Mouse (Mus musculus) splenic B cell, adult 2 months (primary cell): Measurements from ENCODE around the gene Usb1.
"Not testable (repeated sequence)": the region's sequence is repeated elsewhere in the genome, so short reads cannot be mapped to it uniquely, and the experiment has no call there.

Source experiments
- DNase-seq: peaks from one replicate; pipeline ENCODE4 v3.0.0-alpha.2; 2011; ENCODE audit warnings: low read depth, low spot score
- H3K27me3 ChIP-seq: 2 replicates; pipeline ENCODE4 v1.6.1; 2012; ENCODE audit warnings: mild to moderate bottlenecking, low read length, moderate library complexity, mixed read lengths; ENCODE audit not compliant: control insufficient read depth, poor library complexity, insufficient read depth, severe bottlenecking
- H3K36me3 ChIP-seq: 2 replicates; pipeline ENCODE4 v1.6.1; 2012; ENCODE audit warnings: mild to moderate bottlenecking, low read length, moderate library complexity, mixed read lengths; ENCODE audit not compliant: control insufficient read depth, poor library complexity, insufficient read depth, severe bottlenecking

Usb1 gene

DNA sequence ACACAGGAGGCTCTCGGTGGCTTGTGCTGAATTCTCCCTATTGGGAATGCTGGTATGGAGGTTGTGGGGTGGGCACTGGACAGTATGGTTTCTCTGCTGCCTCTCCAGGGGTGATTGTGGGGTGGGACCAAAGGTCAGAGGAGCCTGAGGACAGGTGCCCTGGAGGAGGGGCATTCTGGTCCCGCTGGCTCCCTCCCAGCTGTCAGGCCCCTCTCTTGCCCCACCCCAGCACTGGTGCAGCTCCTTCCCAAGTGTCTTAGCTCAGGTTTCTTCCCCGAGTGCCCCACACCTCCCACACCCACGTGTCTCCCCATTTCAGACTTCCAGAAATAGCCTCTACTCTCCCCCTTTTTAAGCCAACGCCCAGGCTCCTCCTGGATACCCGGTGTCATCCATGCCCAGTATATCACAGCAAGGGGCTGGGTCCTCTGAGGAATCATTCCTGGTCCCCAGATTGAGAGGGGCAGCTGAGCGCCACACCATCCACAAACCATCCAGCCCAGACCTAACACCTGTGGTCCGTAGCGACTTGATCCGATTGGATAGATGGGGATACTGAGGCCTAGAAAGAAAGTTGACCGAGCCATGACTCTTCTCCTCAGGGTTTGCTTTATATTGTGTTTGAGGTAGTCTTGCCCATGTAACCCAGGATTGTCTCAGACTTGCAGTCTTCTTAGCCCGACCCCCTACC lies 44.4 kb downstream of the Usb1 start:
- DNase-seq, result no peak
- no peaks in the 10 kb centered on the region for H3K27me3 ChIP-seq
- no peaks in the 10 kb centered on the region for H3K36me3 ChIP-seq

DNA sequence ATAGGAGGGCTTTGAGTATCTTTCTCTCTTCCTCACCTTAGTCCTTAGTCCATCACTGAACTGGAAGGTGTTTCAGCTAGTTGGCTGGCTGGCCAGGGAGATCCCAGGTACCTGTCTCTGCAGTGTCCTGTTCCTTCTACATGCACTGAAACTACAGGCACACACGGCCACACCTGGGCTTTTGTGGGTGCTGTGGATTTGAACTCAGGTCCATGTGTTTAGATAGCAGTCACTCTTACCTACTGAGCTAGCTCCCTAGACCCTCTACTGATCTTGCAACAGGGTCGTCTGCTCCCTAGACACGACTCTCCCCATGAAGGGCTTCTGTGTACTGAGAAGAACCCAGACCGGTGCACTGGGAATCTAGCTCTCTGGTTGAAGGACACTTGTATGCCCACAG lies 45.0 kb downstream of the Usb1 start:
- no peaks in the 10 kb centered on the region for H3K27me3 ChIP-seq
- no peak for DNase-seq
- H3K36me3 ChIP-seq, result no peaks in the 10 kb centered on the region

DNA sequence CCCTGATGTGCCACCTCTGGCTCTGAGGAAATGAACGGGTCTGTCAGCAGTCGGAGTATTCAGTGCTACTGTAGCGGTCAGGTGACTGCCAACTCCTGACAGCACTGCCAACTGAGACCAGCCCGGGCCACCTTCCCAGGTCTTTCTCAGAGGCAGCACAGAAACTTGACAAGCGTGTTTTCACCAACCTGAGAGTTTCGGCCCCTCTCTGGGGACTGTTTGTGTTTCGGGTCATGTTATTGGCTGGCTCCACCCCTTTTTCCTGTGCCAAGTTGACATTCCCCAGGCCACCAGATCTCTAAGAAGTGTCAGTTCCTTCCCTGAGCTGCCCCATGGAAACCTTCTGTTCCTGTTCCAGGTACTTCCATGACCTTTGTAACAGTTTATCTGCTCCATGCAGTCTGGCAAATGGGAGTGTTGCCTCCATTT lies 45.8 kb downstream of the Usb1 start:
- DNase-seq, result no peak
- H3K36me3 ChIP-seq, result no peaks in the 10 kb centered on the region
- H3K27me3 ChIP-seq, result no peaks in the 10 kb centered on the region

DNA sequence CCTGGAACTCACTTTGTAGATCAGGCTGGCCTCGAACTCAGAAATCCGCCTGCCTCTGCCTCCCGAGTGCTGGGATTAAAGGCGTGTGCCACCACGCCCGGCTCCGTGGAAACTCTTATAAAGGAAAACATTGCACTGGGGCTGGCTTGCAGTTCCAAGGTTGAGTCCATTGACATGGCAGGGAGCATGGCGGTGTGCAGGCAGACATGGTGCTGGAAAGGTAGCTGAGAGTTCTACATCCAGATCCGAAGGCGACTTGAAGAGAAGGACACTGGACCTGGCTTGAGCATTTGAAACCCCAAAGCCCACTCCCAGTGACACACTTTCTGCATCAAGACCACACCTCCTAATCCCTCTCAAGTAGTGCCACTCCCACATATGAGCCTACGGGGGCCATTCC lies 46.8 kb downstream of the Usb1 start:
- not testable (repeated sequence) for H3K36me3 ChIP-seq, DNase-seq, H3K27me3 ChIP-seq

DNA sequence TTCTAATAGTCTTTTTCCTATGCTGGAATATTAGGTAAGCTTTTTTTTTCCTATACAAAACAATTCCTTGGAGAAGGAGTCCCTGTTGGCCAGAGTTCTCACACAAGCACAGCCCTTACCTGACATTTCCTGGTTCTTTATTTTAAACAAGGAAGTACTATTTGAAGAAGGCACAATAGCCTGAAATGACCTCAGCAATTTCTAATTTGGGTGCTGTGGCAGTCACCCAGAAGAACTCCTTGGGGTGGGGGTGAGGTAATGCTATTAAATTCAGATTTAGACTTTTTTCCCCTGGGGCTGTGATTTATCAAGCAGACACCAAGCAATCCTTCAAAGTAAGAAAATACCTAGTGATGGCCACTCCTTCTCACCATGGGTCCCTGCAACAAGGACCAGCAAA lies 48.9 kb downstream of the Usb1 start:
- no peaks in the 10 kb centered on the region for H3K36me3 ChIP-seq
- DNase-seq, result peak; percentile 31
- no peaks in the 10 kb centered on the region for H3K27me3 ChIP-seq

DNA sequence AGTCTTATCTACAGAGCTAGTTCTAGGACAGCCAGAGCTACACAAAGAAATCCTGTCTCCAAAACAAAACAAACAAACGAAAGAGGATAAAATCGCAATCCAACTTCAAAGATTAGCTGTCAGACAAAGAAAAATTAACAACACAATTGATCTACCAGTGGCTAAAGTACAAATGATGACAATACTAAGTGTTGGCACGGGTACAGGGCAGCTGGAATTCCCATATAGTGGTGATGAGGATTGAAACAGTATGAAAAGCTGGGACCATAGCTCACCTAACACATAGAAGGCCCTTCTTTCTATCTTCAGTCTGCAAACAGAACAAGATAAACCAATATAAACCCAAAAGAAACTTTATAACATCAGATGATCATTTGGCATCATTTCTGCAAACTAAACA lies 49.5 kb downstream of the Usb1 start:
- Histone ChIP-seq H3K27me3 (no peaks in the 10 kb centered on the region), H3K36me3 (no peaks in the 10 kb centered on the region)
- DNase-seq, result no peak

DNA sequence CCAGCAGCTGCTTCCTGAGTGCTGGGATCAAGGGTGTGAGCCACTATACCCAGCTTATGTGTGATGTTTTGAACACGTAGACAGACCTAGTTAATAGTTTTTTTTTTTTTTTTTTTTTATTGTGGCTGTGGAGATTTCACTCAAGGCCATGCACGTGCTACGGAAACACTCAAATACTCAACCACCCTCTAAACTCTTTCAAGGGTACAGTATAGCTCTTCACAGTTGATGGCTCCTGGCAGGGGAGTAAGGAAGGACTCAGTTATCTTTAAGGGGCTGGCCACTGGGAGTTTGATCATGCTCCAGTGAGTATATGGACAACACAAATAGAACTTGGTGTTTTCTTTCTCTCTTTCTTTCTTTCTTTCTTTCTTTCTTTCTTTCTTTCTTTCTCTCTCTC lies 52.4 kb downstream of the Usb1 start:
- DNase-seq, result no peak
- H3K36me3 ChIP-seq, result no peaks in the 10 kb centered on the region
- H3K27me3 ChIP-seq, result no peaks in the 10 kb centered on the region

DNA sequence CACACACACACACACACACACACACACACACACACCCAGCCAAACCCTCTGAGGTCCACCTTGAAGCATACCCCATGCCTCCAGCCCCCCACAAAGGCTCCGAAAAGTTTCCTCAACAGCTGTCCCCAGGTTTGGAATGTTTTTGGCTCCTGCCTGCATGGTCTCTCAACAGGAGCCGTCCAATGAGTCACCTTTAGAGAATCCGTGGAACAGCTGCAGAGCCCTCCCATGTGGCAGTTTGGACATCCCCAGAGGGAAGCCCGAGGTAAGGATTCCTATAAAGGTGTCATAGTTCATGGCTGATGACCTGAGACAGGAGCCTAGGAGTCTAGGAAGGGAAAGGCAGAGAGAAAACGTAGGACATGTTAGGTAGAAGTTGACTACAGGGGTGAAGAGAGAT lies 54.0 kb downstream of the Usb1 start:
- no peak for DNase-seq
- H3K36me3 ChIP-seq, result no peaks in the 10 kb centered on the region
- H3K27me3 ChIP-seq, result no peaks in the 10 kb centered on the region

DNA sequence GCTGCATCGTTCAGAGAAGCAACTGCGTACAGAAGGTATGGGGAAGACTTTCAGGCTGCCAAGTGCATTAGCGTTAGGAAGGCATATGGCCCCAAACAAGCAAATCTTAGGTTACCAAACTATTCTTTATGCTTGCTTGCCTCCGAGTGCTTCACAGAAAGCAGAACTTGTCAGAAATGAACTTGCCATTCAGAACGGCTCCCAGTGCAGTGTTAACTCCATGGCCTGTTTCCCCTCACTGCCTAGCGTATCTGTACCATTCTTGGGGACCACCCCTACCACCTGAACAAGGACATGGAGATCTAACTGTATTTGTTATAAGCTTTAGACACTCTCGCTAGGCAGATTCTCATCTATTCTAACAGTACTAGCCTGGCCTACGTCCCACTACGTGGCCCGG lies 55.1 kb downstream of the Usb1 start:
- peak; percentile 14 for DNase-seq
- Histone ChIP-seq H3K27me3 (no peaks in the 10 kb centered on the region), H3K36me3 (no peaks in the 10 kb centered on the region)

DNA sequence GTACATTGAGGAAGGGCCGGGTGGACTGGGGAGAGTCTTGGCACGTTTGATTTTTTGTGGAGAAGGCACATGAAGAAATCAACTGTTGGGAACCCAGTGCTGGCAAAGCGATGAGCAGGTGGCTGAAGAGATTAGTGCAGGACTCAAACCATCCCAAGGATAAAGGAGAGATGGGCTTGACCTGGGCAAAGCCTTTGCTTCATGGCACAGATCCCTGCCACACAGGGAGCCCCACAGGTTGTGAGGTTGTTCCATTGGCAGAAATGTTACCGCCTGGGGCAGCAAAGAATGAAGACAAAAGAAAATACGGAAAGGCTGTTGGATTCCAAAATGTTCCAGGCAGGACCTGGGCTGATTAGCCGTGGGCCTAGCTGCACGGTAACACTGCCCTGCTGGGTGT lies 55.9 kb downstream of the Usb1 start:
- DNase-seq, result no peak
- H3K36me3 ChIP-seq, result no peaks in the 10 kb centered on the region
- no peaks in the 10 kb centered on the region for H3K27me3 ChIP-seq

DNA sequence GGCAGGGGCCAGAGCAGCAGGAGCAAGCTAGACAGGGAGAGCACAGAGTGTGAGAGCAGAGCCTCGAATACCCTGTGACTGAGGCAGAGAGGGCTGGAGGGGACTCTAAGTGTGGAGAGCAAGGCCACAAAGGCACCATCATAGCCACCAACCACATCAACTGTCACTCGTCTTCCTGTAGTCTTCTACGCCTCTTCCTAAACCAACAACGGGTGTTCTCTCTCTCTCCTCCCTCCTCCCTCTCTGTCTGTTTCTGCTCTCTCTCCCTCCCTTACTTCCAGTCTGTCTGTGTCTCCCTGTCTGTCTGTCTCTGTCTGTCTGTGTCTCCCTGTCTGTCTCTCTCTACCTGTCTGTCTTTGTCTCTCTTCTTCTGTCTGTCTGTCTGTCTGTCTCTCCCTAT lies 58.2 kb downstream of the Usb1 start:
- Histone ChIP-seq H3K36me3 (no peaks in the 10 kb centered on the region), H3K27me3 (no peaks in the 10 kb centered on the region)
- DNase-seq, result peak; percentile 15

DNA sequence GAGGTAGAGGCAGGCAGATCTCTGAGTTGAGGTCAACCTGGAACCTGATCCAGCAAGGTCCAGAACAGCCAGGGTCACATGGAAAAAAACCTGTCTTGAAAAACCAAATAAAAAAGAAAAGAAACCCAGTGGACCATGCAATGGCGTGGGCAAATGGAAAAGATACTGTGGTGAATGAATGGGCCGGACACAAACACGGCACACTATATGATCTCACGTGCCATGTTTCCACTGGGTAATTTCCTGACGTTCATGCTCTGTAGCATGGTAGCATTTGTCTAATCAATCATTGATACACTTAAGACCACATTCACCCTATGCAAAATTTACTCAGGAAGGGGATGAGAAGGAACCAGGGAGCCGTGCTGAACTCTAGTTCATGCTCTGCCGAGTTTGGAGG lies 59.0 kb downstream of the Usb1 start:
- no peaks in the 10 kb centered on the region for H3K27me3 ChIP-seq
- peak; percentile 79 for DNase-seq
- H3K36me3 ChIP-seq, result no peaks in the 10 kb centered on the region

DNA sequence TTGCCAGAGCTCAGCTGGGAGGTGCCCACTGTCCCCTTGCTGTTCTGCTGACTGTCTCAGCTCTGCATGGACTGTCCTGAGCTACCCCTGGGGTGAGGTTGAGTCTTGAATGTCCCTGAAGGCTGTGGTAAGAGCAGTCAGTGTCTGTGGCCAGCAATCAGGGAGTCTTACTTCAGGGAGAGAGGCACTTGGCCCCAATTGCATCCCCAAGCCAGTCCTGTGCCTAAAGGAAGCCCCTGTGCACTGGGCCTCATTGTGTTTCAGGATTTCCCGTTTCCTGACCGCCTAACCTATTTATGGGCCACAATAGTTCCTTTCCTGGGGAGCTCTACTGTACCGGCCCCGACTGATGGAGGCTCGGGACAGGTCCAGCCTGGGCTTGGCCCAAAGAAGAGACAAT lies 60.5 kb downstream of the Usb1 start:
- Histone ChIP-seq H3K27me3 (no peaks in the 10 kb centered on the region), H3K36me3 (no peaks in the 10 kb centered on the region)
- DNase-seq, result no peak

DNA sequence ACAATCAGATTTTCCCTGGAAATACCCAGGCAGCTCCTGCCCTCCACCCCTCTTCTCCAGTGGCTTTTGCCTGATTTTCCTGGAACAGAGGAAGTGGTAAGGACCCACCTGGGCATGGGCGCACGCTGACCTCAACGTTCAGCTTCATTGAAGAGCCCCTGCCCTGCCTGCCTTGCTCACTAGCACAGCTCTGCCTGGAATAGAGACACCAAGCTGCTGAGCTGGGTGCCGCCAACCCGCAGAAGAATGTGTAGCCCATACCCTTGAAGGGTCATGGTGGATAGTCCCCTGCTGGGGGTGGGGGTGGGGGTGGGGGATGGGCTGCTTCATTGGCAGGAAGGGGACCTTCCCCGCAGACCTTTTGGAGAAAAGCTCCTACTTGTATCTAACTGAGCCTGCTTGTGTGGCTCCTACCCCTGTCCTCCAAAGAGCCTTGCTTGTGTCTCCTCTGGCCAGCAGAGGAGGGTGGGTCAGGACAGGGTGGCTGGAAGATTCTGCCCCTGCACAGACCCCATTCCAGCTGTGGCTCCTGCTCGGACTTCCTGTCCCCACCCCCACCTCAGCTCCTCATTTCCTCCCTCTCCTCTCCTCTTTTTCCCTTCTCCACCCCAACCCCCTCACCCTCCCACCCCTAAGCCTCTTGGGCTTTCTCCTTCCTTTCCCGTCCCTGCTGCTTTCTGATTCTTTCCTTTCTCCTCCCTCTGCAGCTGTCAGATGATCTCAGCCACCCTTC lies 63.3 kb downstream of the Usb1 start:
- no peaks in the 10 kb centered on the region for H3K27me3 ChIP-seq
- H3K36me3 ChIP-seq, result no peaks in the 10 kb centered on the region
- DNase-seq, result no peak

DNA sequence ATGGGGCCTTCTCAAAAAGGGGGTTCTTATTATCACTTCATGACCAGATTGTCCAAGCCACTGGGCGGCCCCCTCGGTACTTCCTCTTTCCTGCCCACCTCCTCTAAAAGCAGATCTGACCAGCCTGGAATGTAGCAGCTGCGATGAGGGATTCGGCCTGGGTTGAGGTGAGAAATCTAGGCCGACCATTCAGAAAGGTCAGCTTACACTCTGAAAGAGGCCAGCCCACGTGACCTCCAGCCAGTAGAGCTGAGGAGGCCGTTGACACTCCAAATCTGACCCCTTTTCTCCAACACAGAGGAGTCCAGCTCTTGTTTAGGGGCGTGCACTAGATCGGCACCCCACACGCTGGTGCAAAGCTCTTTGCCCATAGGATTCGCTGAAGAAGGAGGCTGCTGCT lies 64.7 kb downstream of the Usb1 start:
- Histone ChIP-seq H3K36me3 (no peaks in the 10 kb centered on the region), H3K27me3 (no peaks in the 10 kb centered on the region)
- DNase-seq, result no peak
